Mouse (Mus musculus): Measurements from ENCODE around the gene Gpsm3.

Gene Gpsm3

GRCm38 (mm10) chr17:34603375-34604060 lies 13.9 kb downstream of the Gpsm3 start, which contains the start of gene Rnf5:
TSS of gene Rnf5 (minus strand) at chr17:34603690.
- peak; percentile 100 for DNase-seq (ENCODE audit: low read depth, low spot score)
- Histone ChIP-seq H3K27me3 (ENCODE audit: control insufficient read depth, insufficient read depth, low read length, poor library complexity, severe bottlenecking) (no peaks in the 10 kb centered on the region), H3K36me3 (ENCODE audit: control insufficient read depth, insufficient read depth, low read length, poor library complexity, severe bottlenecking) (peaks cover 6% of the 10 kb centered on the region; the same call in 1 of the 2 replicates)

GRCm38 (mm10) chr17:34604061-34604508 lies 14.5 kb downstream of the Gpsm3 start, which contains the start of gene Agpat1:
TSS of gene Agpat1 (plus strand) at chr17:34604262.
- peaks cover 6% of the 10 kb centered on the region; the same call in 1 of the 2 replicates for H3K36me3 ChIP-seq (ENCODE audit: control insufficient read depth, insufficient read depth, low read length, poor library complexity, severe bottlenecking)
- H3K27me3 ChIP-seq (ENCODE audit: control insufficient read depth, insufficient read depth, low read length, poor library complexity, severe bottlenecking), result no peaks in the 10 kb centered on the region
- peak; percentile 99 for DNase-seq (ENCODE audit: low read depth, low spot score)

DNA sequence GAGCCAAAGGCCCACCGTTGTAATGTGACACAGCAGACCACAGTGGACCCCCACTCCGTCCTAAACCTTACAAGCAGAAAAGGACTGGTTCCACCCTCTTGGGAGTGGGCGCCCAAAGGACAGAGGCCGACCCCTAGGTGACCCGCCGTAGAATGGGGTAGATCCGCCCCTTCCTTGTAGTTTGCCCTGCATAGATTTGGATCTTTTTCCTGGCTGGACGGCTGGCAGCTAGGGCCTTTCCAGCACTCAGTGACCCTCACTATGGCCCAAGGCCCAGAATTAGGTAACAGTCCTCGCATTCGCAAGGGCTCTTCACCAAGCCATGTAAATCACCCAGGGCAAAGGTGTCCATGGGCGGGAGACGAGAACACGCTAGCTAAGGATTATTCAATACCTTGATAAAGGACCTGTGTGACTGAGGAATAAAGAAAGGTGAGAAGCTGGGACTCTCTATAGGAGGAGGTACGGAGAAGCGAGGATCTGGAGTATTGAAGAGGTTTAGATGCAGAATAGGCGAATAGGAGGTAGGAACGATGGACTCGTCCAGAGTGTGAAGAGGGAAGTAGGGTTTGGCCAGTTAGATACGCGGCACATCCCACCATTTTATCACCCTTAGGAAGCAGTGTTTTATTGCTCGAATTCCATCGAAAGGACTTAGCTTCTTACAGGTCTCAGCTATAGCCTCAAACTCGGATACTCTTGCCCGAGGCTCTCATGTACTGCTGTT lies 15.1 kb downstream of the Gpsm3 start:
- no peak for DNase-seq (ENCODE audit: low read depth, low spot score)
- H3K36me3 ChIP-seq (ENCODE audit: control insufficient read depth, insufficient read depth, low read length, poor library complexity, severe bottlenecking), result peaks cover 6% of the 10 kb centered on the region; the same call in 1 of the 2 replicates

GRCm38 (mm10) chr17:34605609-34606008 lies 16.0 kb downstream of the Gpsm3 start:
- Histone ChIP-seq H3K27me3 (ENCODE audit: control insufficient read depth, insufficient read depth, low read length, poor library complexity, severe bottlenecking) (no peaks in the 10 kb centered on the region), H3K36me3 (ENCODE audit: control insufficient read depth, insufficient read depth, low read length, poor library complexity, severe bottlenecking) (0 out of 2 replicates have a peak, but pooled peaks cover 3% of the 10 kb centered on the region)
- peak; percentile 95 for DNase-seq (ENCODE audit: low read depth, low spot score)

More for the DNA sequence above, 15.1 kb downstream of the Gpsm3 start:
- no peaks in the 10 kb centered on the region for H3K27me3 ChIP-seq (ENCODE audit: control insufficient read depth, insufficient read depth, low read length, poor library complexity, severe bottlenecking)

DNA sequence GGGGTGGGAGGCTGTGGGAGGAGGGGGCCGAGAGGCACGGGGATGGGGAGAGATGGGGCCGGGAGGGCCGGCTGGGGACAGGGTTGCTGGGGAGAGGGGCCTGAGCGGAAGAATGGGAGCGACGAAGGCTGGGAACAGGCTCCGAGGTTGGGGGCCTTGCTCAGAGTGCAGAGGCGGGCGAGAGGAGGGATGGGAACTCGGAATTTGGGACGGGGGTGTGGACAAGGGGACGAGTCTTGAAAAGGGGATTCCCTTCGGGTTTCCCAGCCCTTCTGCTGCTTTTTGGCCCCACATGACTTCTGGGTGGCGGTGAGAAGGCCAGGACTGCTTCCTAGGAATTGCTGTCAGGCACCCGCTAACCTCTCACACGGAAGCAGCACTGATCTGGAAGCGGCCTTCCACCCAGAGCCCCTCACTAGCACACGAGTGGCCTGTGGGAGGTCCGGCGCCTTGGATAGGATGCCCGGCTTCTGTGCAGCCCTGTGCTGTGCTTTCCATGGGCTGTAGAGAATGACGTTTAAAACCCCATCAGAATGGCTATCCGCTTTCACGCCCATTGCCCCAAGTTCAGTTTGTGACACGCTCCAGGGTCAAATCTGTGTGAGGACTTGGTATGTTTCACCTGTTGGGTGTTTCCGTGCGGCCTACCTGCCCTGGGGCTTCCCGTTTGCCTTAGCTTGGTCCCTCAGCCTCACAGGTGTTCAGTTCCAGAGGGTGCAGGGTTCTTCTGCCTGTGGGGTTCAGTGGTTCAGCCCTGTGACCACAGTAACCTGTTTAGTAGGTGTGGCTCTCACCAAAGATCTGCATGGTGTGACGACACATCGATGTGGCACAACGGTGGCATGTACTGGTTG lies 16.8 kb downstream of the Gpsm3 start:
- H3K27me3 ChIP-seq (ENCODE audit: control insufficient read depth, insufficient read depth, low read length, poor library complexity, severe bottlenecking), result no peaks in the 10 kb centered on the region
- H3K36me3 ChIP-seq (ENCODE audit: control insufficient read depth, insufficient read depth, low read length, poor library complexity, severe bottlenecking), result 0 out of 2 replicates have a peak, but pooled peaks cover 1% of the 10 kb centered on the region
- DNase-seq (ENCODE audit: low read depth, low spot score), result no peak

- Histone ChIP-seq H3K27me3 (ENCODE audit: control insufficient read depth, insufficient read depth, low read length, poor library complexity, severe bottlenecking) (no peaks in the 10 kb centered on the region), H3K36me3 (ENCODE audit: control insufficient read depth, insufficient read depth, low read length, poor library complexity, severe bottlenecking) (peaks cover 3% of the 10 kb centered on the region; the same call in 1 of the 2 replicates)
- no peak for DNase-seq (ENCODE audit: low read depth, low spot score)
Observed at GRCm38 (mm10) chr17:34607997-34608396, 18.4 kb downstream of the Gpsm3 start.

DNA sequence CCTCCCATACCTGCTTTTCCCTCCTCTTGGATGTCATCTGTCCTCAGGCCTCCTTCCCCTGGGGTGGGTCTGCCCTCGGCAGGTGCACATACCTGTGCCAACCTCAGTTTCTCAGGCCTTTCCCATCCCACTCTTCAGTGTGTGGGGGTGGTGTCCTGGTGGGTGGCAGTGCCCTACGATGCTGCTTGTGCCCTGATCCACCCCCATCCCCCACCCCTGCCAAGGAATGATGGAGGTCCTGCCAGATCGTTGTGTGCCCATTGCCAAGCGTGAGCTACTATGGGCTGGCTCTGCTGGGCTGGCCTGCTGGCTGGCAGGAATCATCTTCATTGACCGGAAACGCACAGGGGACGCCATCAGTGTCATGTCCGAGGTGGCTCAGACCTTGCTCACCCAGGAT lies 21.4 kb downstream of the Gpsm3 start:
- Histone ChIP-seq H3K27me3 (ENCODE audit: control insufficient read depth, insufficient read depth, low read length, poor library complexity, severe bottlenecking) (no peaks in the 10 kb centered on the region), H3K36me3 (ENCODE audit: control insufficient read depth, insufficient read depth, low read length, poor library complexity, severe bottlenecking) (peaks cover 3% of the 10 kb centered on the region; the same call in 1 of the 2 replicates)
- DNase-seq (ENCODE audit: low read depth, low spot score), result no peak

- no peak for DNase-seq (ENCODE audit: low read depth, low spot score)
- Histone ChIP-seq H3K27me3 (ENCODE audit: control insufficient read depth, insufficient read depth, low read length, poor library complexity, severe bottlenecking) (no peaks in the 10 kb centered on the region), H3K36me3 (ENCODE audit: control insufficient read depth, insufficient read depth, low read length, poor library complexity, severe bottlenecking) (peaks cover 3% of the 10 kb centered on the region; the same call in 1 of the 2 replicates)
Observed at GRCm38 (mm10) chr17:34613054-34613645, 23.5 kb downstream of the Gpsm3 start.

GRCm38 (mm10) chr17:34613830-34614229 lies 24.2 kb downstream of the Gpsm3 start:
- Histone ChIP-seq H3K27me3 (ENCODE audit: control insufficient read depth, insufficient read depth, low read length, poor library complexity, severe bottlenecking) (no peaks in the 10 kb centered on the region), H3K36me3 (ENCODE audit: control insufficient read depth, insufficient read depth, low read length, poor library complexity, severe bottlenecking) (peaks cover 3% of the 10 kb centered on the region; the same call in 1 of the 2 replicates)
- DNase-seq (ENCODE audit: low read depth, low spot score), result no peak

DNA sequence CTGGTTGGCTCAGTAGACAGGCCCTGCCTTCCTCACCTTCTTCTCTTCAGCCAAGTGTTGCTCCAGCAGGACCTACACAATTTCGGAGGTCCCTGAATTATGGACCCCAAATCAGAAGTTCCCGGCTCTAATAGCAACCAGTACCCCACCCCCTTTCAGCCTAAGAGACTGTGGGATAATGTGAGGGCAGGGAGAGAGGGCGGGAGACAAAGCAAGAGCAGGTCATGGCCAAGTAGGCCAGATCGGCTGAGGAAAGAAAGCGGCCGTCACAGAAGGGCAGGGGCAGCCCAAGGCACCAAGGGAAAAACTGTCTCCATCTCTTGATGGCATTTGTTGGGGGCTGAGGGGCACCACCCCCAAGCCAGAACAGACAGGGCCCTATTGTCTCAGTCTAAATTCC lies 26.3 kb downstream of the Gpsm3 start, which contains the start of gene Egfl8:
Gene Egfl8, minus strand, starts transcription at position 101 of the 400 bp plus-strand sequence.
- Histone ChIP-seq H3K27me3 (ENCODE audit: control insufficient read depth, insufficient read depth, low read length, poor library complexity, severe bottlenecking) (no peaks in the 10 kb centered on the region), H3K36me3 (ENCODE audit: control insufficient read depth, insufficient read depth, low read length, poor library complexity, severe bottlenecking) (peaks cover 2% of the 10 kb centered on the region; the same call in 1 of the 2 replicates)
- no peak for DNase-seq (ENCODE audit: low read depth, low spot score)

- no peaks in the 10 kb centered on the region for H3K27me3 ChIP-seq (ENCODE audit: control insufficient read depth, insufficient read depth, low read length, poor library complexity, severe bottlenecking)
- no peaks in the 10 kb centered on the region; the same call in 1 of the 2 replicates for H3K36me3 ChIP-seq (ENCODE audit: control insufficient read depth, insufficient read depth, low read length, poor library complexity, severe bottlenecking)
- DNase-seq (ENCODE audit: low read depth, low spot score), result peak; percentile 90
Observed at GRCm38 (mm10) chr17:34618999-34619398, 29.4 kb downstream of the Gpsm3 start.

DNA sequence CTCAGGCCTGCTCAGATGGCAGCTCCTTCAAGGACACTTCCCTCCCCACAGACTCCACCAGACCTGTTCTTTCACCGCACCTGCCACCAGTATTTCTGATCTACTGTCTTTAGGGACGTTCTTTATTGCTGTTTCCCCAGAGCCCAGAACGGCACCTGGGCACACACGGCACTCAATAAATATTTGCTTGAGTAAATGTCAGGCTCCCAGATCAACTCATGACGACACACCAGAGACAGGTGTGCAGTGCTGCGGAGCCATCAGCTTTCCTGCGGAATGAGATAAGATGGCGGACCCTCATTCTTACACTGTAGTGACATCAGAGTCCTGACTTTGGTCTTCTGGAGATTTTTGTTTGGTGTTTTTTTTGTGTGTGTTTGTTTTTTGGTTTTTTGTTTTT lies 31.4 kb downstream of the Gpsm3 start:
- H3K36me3 ChIP-seq (ENCODE audit: control insufficient read depth, insufficient read depth, low read length, poor library complexity, severe bottlenecking), result no peaks in the 10 kb centered on the region
- DNase-seq (ENCODE audit: low read depth, low spot score), result no peak
- no peaks in the 10 kb centered on the region for H3K27me3 ChIP-seq (ENCODE audit: control insufficient read depth, insufficient read depth, low read length, poor library complexity, severe bottlenecking)

DNA sequence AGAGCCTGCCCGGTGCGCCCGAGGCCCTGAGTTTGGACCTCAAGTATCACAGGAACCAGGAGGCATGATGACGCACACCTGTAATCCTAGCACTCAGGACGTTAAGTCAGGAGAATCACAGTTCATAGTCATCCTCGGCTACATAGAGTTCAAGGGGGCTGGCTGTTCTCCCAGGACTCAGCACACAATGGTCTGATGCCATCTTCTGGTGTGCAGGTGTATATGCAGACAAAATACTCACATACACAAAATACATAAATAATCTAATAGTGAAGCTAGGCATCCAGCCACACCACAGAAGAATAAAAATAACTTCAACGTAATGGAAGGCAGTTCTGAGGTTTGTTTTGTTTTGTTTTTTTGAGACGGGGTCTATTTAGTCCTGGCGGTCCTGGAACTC lies 33.6 kb downstream of the Gpsm3 start:
- no peaks in the 10 kb centered on the region for H3K27me3 ChIP-seq (ENCODE audit: control insufficient read depth, insufficient read depth, low read length, poor library complexity, severe bottlenecking)
- H3K36me3 ChIP-seq (ENCODE audit: control insufficient read depth, insufficient read depth, low read length, poor library complexity, severe bottlenecking), result no peaks in the 10 kb centered on the region
- no peak for DNase-seq (ENCODE audit: low read depth, low spot score)

GRCm38 (mm10) chr17:34624981-34625380 lies 35.4 kb downstream of the Gpsm3 start:
- Histone ChIP-seq H3K36me3 (ENCODE audit: control insufficient read depth, insufficient read depth, low read length, poor library complexity, severe bottlenecking) (no peaks in the 10 kb centered on the region), H3K27me3 (ENCODE audit: control insufficient read depth, insufficient read depth, low read length, poor library complexity, severe bottlenecking) (no peaks in the 10 kb centered on the region)
- no peak for DNase-seq (ENCODE audit: low read depth, low spot score)

Measured in splenic B cell, adult 2 months (primary cell).